Mouse (Mus musculus) hindbrain, embryonic 16.5 days (tissue): ENCODE results near the gene Mndal. TPM values are rescaled to one million over a fixed set of nuclear protein-coding genes. Genes with fewer than 3 reads are reported as not detected.
"Not testable (repeated sequence)": the region's sequence is repeated elsewhere in the genome, so short reads cannot be mapped to it uniquely, and the experiment has no call there.

Source experiments
- ATAC-seq: fragments of 200-750 bp; cut with Nextera tagmentation; 2 replicates; pipeline ENCODE4 v1.8.0; 2017; ENCODE audit warnings: moderate TSS enrichment, moderate library complexity
- H3K27ac ChIP-seq: fragments of 300-500 bp; sonication (generic); 2 replicates; pipeline ENCODE4 v1.5.1; 2014; ENCODE audit warnings: low read depth, mild to moderate bottlenecking, control low read depth, low read length, moderate library complexity
- H3K27me3 ChIP-seq: fragments of 300-500 bp; sonication (generic); replicated peaks from 2 replicates; pipeline ENCODE4 v1.6.1; 2014; ENCODE audit warnings: low read length; ENCODE audit not compliant: control insufficient read depth, insufficient read depth
- H3K36me3 ChIP-seq: fragments of 300-500 bp; sonication (generic); 2 replicates; pipeline ENCODE4 v1.6.1; 2014; ENCODE audit warnings: mild to moderate bottlenecking, low read length, moderate library complexity, mixed read lengths; ENCODE audit not compliant: control insufficient read depth, insufficient read depth
- H3K4me1 ChIP-seq: fragments of 300-500 bp; sonication (generic); 2 replicates; pipeline ENCODE4 v1.6.1; 2014; ENCODE audit warnings: low read depth, low read length; ENCODE audit not compliant: control insufficient read depth, insufficient read depth
- H3K4me2 ChIP-seq: fragments of 300-500 bp; sonication (generic); 2 replicates; pipeline ENCODE4 v1.6.1; 2014; ENCODE audit warnings: mild to moderate bottlenecking, low read length, control low read depth, moderate library complexity
- H3K4me3 ChIP-seq: fragments of 300-500 bp; sonication (generic); 2 replicates; pipeline ENCODE4 v1.5.1; 2014; ENCODE audit warnings: mild to moderate bottlenecking, low read length, control low read depth, moderate library complexity
- H3K9ac ChIP-seq: fragments of 300-500 bp; sonication (generic); 2 replicates; pipeline ENCODE4 v1.6.1; 2014; ENCODE audit warnings: low read depth, mild to moderate bottlenecking, control low read depth, low read length, moderate library complexity
- H3K9me3 ChIP-seq: fragments of 300-500 bp; sonication (generic); 2 replicates; pipeline ENCODE4 v1.6.1; 2014; ENCODE audit warnings: mild to moderate bottlenecking, low read length, moderate library complexity; ENCODE audit not compliant: control insufficient read depth
- WGBS: fragments of 180-500 bp; shearing (Covaris S2); extraction: QIAGEN DNeasy Blood & Tissue Kit; methylation state at CpG from one replicate; pipeline ENCODE4 v1.1.7; 2014; 5-methylcytosine and 5-hydroxymethylcytosine counted together
- polyA plus RNA-seq: library from polyadenylated mRNA; unstranded; fragments of >200 nt; fragmentation: Nextera tagmentation; extraction: Ambion mirVana; gene quantifications from 2 replicates; pipeline ENCODE4 v1.2.1, GENCODE M21; 2015

Gene Mndal
- polyA plus RNA-seq, 1 experiment from 2014 or later = 2.0 TPM

- H3K27me3 ChIP-seq = not testable (repeated sequence)
Measured at GRCm38 (mm10) chr1:173868586-173868985, 73.7 kb downstream of the Mndal start.

GRCm38 (mm10) chr1:173866504-173866903 is 75.8 kb downstream of the Mndal start:
- Histone ChIP-seq H3K27ac (no peak overlapping the region), H3K27me3 (no peaks in the 10 kb centered on the region), H3K4me2 (no peak overlapping the region), H3K36me3 (no peaks in the 10 kb centered on the region), H3K9me3 (no peaks in the 10 kb centered on the region), H3K9ac (no peak overlapping the region), H3K4me1 (no peaks in the 10 kb centered on the region), H3K4me3 (no peak overlapping the region)
- ATAC-seq = no peak
- 84% methylated on average over 12 of the region's 12 CpGs for WGBS

More at GRCm38 (mm10) chr1:173868586-173868985, 73.7 kb downstream of the Mndal start:
- H3K36me3 ChIP-seq, H3K9me3 ChIP-seq, ATAC-seq, H3K9ac ChIP-seq, H3K27ac ChIP-seq, H3K4me1 ChIP-seq, H3K4me3 ChIP-seq, H3K4me2 ChIP-seq: not testable (repeated sequence)
- WGBS = 75% methylated on average over 1 of the region's 1 CpGs

- ATAC-seq, H3K4me2 ChIP-seq, H3K27me3 ChIP-seq, H3K9ac ChIP-seq, H3K4me1 ChIP-seq, H3K4me3 ChIP-seq, H3K27ac ChIP-seq, H3K9me3 ChIP-seq, H3K36me3 ChIP-seq: not testable (repeated sequence)
Measured at GRCm38 (mm10) chr1:173853711-173854110, 88.6 kb downstream of the Mndal start.

- H3K4me1 ChIP-seq, ATAC-seq, H3K4me2 ChIP-seq, H3K9ac ChIP-seq, H3K36me3 ChIP-seq, H3K27ac ChIP-seq, H3K9me3 ChIP-seq, H3K4me3 ChIP-seq, H3K27me3 ChIP-seq: not testable (repeated sequence)
- 46% methylated on average over 4 of the region's 4 CpGs for WGBS
Measured at GRCm38 (mm10) chr1:173852853-173853252, 89.4 kb downstream of the Mndal start.

- H3K4me1 ChIP-seq, H3K9ac ChIP-seq, H3K27me3 ChIP-seq, H3K9me3 ChIP-seq, H3K36me3 ChIP-seq, ATAC-seq, H3K4me2 ChIP-seq, H3K27ac ChIP-seq, H3K4me3 ChIP-seq: not testable (repeated sequence)
- 84% methylated on average over 4 of the region's 4 CpGs for WGBS
Measured at GRCm38 (mm10) chr1:173846193-173846592, 96.1 kb downstream of the Mndal start.

GRCm38 (mm10) chr1:173844754-173845153 is 97.5 kb downstream of the Mndal start:
- Histone ChIP-seq H3K27me3 (no peaks in the 10 kb centered on the region), H3K27ac (no peak overlapping the region), H3K4me1 (no peaks in the 10 kb centered on the region), H3K4me3 (no peak overlapping the region), H3K36me3 (no peaks in the 10 kb centered on the region), H3K4me2 (no peak overlapping the region), H3K9ac (no peak overlapping the region), H3K9me3 (no peaks in the 10 kb centered on the region)
- 79% methylated on average over 1 of the region's 1 CpGs for WGBS
- ATAC-seq = no peak

GRCm38 (mm10) chr1:173821481-173821803 is 120.8 kb downstream of the Mndal start:
- not testable (repeated sequence) for H3K4me3 ChIP-seq, H3K9me3 ChIP-seq, H3K4me2 ChIP-seq, H3K27ac ChIP-seq, ATAC-seq, H3K9ac ChIP-seq, H3K4me1 ChIP-seq, H3K36me3 ChIP-seq, H3K27me3 ChIP-seq
- 72% methylated on average over 2 of the region's 2 CpGs for WGBS

GRCm38 (mm10) chr1:173820794-173821480 is 121.4 kb downstream of the Mndal start:
- H3K4me3 ChIP-seq, H3K36me3 ChIP-seq, H3K9ac ChIP-seq, H3K27me3 ChIP-seq, H3K27ac ChIP-seq, ATAC-seq, H3K4me2 ChIP-seq, H3K4me1 ChIP-seq, H3K9me3 ChIP-seq: not testable (repeated sequence)
- WGBS = 84% methylated on average over 2 of the region's 2 CpGs

- H3K4me1 ChIP-seq = not testable (repeated sequence)
- WGBS = 89% methylated on average over 2 of the region's 2 CpGs
Measured at GRCm38 (mm10) chr1:173809294-173809693, 133.0 kb downstream of the Mndal start.

More at GRCm38 (mm10) chr1:173809294-173809693, 133.0 kb downstream of the Mndal start:
- not testable (repeated sequence) for ATAC-seq, H3K27ac ChIP-seq, H3K4me2 ChIP-seq, H3K9ac ChIP-seq, H3K4me3 ChIP-seq, H3K9me3 ChIP-seq, H3K27me3 ChIP-seq, H3K36me3 ChIP-seq
